Mouse (Mus musculus) retina, postnatal 7 days (tissue): ENCODE data around the gene Ctf1.

ENCODE experiments used
- DNase-seq: peaks from one replicate; pipeline ENCODE4 v3.0.0-alpha.2; 2012; ENCODE audit warnings: low read depth, low spot score

Gene Ctf1

GRCm38 (mm10) chr7:127712461-127713385, at the start of gene Ctf1:
Ctf1 (plus strand) TSS chr7:127712736.
- DNase-seq, result peak; percentile 49

GRCm38 (mm10) chr7:127662926-127663325, 49.6 kb upstream of the Ctf1 start:
- DNase-seq, result no peak

- no peak for DNase-seq
These were observed 46.4 kb upstream of the Ctf1 start for GRCm38 (mm10) chr7:127666066-127666654.

- no peak for DNase-seq
These were observed 45.9 kb upstream of the Ctf1 start for GRCm38 (mm10) chr7:127666679-127667078.

GRCm38 (mm10) chr7:127667171-127667570, 45.4 kb upstream of the Ctf1 start:
- DNase-seq, result no peak

- no peak for DNase-seq
These were observed 40.4 kb upstream of the Ctf1 start for GRCm38 (mm10) chr7:127671880-127672774.

GRCm38 (mm10) chr7:127672776-127673175, 39.8 kb upstream of the Ctf1 start:
- DNase-seq, result no peak

- peak; percentile 85 for DNase-seq
These were observed 37.6 kb upstream of the Ctf1 start for GRCm38 (mm10) chr7:127674977-127675376.

GRCm38 (mm10) chr7:127675391-127675811, 37.1 kb upstream of the Ctf1 start:
- DNase-seq, result no peak

- DNase-seq, result no peak
These were observed 35.5 kb upstream of the Ctf1 start for GRCm38 (mm10) chr7:127677077-127677476.

GRCm38 (mm10) chr7:127677609-127678008, 34.9 kb upstream of the Ctf1 start:
- DNase-seq, result no peak

- DNase-seq, result no peak
These were observed 33.7 kb upstream of the Ctf1 start for GRCm38 (mm10) chr7:127678811-127679210.

- no peak for DNase-seq
These were observed 32.0 kb upstream of the Ctf1 start for GRCm38 (mm10) chr7:127680541-127680940.

- no peak for DNase-seq
These were observed 30.5 kb upstream of the Ctf1 start for GRCm38 (mm10) chr7:127681888-127682553.

- no peak for DNase-seq
These were observed 27.1 kb upstream of the Ctf1 start for GRCm38 (mm10) chr7:127685304-127686018.

GRCm38 (mm10) chr7:127686740-127687449, 25.6 kb upstream of the Ctf1 start:
- no peak for DNase-seq

GRCm38 (mm10) chr7:127688935-127689334, 23.6 kb upstream of the Ctf1 start:
- DNase-seq, result no peak

- no peak for DNase-seq
These were observed 22.8 kb upstream of the Ctf1 start for GRCm38 (mm10) chr7:127689626-127690280.

- DNase-seq, result no peak
These were observed 21.1 kb upstream of the Ctf1 start for GRCm38 (mm10) chr7:127691221-127691989.
